Mouse (Mus musculus) midbrain, embryonic 15.5 days (tissue): ENCODE results near the gene Wnk1. TPM values are rescaled to one million over a fixed set of nuclear protein-coding genes. Genes with fewer than 3 reads are reported as not detected.
A peak's percentile ranks its signal among the peaks of the same experiment; 100 is the strongest.

Experiments used
- ATAC-seq: fragments of 200-750 bp; cut with Nextera tagmentation; replicated peaks from 2 replicates; pipeline ENCODE4 v1.8.0; 2017; ENCODE audit warnings: moderate TSS enrichment
- H3K27ac ChIP-seq: fragments of 300-500 bp; sonication (generic); 2 replicates; pipeline ENCODE4 v1.5.1; 2015; ENCODE audit warnings: mild to moderate bottlenecking, inconsistent platforms
- H3K27me3 ChIP-seq: fragments of 300-500 bp; sonication (generic); replicated peaks from 2 replicates; pipeline ENCODE4 v1.6.1; 2015; ENCODE audit warnings: inconsistent platforms
- H3K36me3 ChIP-seq: fragments of 300-500 bp; sonication (generic); replicated peaks from 2 replicates; pipeline ENCODE4 v1.6.1; 2015; ENCODE audit warnings: inconsistent platforms
- H3K4me1 ChIP-seq: fragments of 300-500 bp; sonication (generic); 2 replicates; pipeline ENCODE4 v1.6.1; 2015; ENCODE audit warnings: inconsistent platforms
- H3K4me2 ChIP-seq: fragments of 300-500 bp; sonication (generic); 2 replicates; pipeline ENCODE4 v1.6.1; 2015; ENCODE audit warnings: inconsistent platforms, mild to moderate bottlenecking, moderate library complexity
- H3K4me3 ChIP-seq: fragments of 300-500 bp; sonication (generic); 2 replicates; pipeline ENCODE4 v1.5.1; 2015; ENCODE audit warnings: mild to moderate bottlenecking, inconsistent platforms
- H3K9ac ChIP-seq: fragments of 300-500 bp; sonication (generic); 2 replicates; pipeline ENCODE4 v1.6.1; 2015; ENCODE audit warnings: mild to moderate bottlenecking, inconsistent platforms
- H3K9me3 ChIP-seq: fragments of 300-500 bp; sonication (generic); 2 replicates; pipeline ENCODE4 v1.6.1; 2016; ENCODE audit warnings: inconsistent platforms
- WGBS: fragments of 180-500 bp; shearing (Covaris S2); methylation state at CpG from one replicate; pipeline ENCODE4 v1.1.7; 2015; ENCODE audit warnings: mixed read lengths; 5-methylcytosine and 5-hydroxymethylcytosine counted together
- polyA plus RNA-seq: library from polyadenylated mRNA; unstranded; fragments of >200 nt; fragmentation: Nextera tagmentation; extraction: Ambion mirVana; gene quantifications from 2 replicates; pipeline ENCODE4 v1.2.1, GENCODE M21; 2015

Gene Wnk1
- polyA plus RNA-seq, 1 experiment from 2014 or later: 50.8 TPM

DNA sequence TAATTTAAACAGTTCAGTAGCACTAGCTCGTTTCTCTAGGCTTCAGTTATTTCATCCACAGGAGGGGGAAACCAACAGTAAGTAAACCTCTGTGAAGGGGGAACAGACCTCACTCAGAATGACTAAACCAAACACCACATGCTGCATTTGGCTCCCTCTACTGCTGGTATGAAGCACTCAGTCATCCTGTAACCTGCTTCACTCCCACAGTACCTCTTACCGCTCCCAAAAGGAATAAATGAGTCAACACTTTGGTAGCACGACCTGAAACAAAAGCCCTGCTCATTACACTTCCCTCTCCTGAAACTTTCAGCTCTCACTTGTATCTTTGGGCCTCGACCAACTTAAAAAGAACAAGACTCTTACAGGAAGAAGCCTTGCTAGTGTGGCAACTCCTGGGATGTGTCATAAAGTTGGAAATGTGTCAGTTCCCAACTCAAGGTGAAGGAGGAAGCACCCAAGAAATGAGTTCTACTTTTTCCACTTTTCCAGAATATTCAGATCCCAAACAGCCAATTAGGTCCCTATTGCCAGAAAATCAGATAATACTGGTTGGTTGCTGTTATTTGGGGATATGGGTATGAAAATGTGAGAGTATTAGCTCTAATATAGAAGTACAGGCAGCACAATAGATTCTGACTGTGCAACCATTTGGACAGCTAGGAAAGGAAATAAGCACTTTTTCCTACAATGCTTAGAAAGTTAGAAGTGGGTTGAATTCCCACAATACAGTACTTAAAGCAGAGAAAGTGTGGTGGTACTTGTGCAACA lies 114.1 kb downstream of the Wnk1 start:
- no peaks in the 10 kb centered on the region for H3K9me3 ChIP-seq
- no peaks in the 10 kb centered on the region for H3K27me3 ChIP-seq
- H3K9ac ChIP-seq: no peak overlapping the region
- 57% methylated on average over 4 of the region's 4 CpGs for WGBS
- H3K4me2 ChIP-seq: no peak overlapping the region
- H3K4me3 ChIP-seq: no peak overlapping the region
- H3K27ac ChIP-seq: no peak overlapping the region
- no peaks in the 10 kb centered on the region for H3K4me1 ChIP-seq
- no peak for ATAC-seq
- H3K36me3 ChIP-seq: peaks cover 35% of the 10 kb centered on the region

GRCm38 (mm10) chr6:119922544-119922943 lies 115.9 kb downstream of the Wnk1 start:
- Histone ChIP-seq H3K4me3 (no peak overlapping the region), H3K27ac (no peak overlapping the region), H3K4me2 (no peak overlapping the region), H3K4me1 (no peaks in the 10 kb centered on the region), H3K27me3 (no peaks in the 10 kb centered on the region), H3K36me3 (peaks cover 43% of the 10 kb centered on the region), H3K9ac (no peak overlapping the region), H3K9me3 (no peaks in the 10 kb centered on the region)
- no peak for ATAC-seq
- WGBS: 94% methylated on average over 4 of the region's 4 CpGs

DNA sequence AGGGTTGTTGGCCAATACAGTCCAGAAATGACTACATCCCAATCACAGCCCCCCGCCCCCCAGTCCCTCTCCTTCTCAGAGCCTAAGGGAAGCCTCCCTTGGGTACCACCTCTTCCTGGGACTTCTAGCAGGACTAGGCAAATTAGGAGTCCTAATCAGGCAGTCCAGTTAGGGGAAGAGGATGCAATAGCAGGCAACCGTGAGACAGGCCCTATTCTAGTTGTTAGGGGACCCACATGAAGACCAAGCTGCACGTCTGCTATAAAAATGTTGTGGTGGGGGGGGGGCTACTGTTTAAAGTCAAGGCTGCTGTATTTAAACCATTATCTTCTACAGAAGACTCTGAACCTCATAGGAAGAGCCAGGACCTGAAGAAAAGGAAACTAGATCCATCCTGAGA lies 116.3 kb downstream of the Wnk1 start:
- Histone ChIP-seq H3K36me3 (peaks cover 43% of the 10 kb centered on the region), H3K27ac (no peak overlapping the region), H3K4me3 (no peak overlapping the region), H3K9ac (no peak overlapping the region), H3K9me3 (no peaks in the 10 kb centered on the region), H3K4me2 (no peak overlapping the region), H3K4me1 (no peaks in the 10 kb centered on the region), H3K27me3 (no peaks in the 10 kb centered on the region)
- WGBS: 90% methylated on average over 3 of the region's 3 CpGs
- ATAC-seq: no peak

DNA sequence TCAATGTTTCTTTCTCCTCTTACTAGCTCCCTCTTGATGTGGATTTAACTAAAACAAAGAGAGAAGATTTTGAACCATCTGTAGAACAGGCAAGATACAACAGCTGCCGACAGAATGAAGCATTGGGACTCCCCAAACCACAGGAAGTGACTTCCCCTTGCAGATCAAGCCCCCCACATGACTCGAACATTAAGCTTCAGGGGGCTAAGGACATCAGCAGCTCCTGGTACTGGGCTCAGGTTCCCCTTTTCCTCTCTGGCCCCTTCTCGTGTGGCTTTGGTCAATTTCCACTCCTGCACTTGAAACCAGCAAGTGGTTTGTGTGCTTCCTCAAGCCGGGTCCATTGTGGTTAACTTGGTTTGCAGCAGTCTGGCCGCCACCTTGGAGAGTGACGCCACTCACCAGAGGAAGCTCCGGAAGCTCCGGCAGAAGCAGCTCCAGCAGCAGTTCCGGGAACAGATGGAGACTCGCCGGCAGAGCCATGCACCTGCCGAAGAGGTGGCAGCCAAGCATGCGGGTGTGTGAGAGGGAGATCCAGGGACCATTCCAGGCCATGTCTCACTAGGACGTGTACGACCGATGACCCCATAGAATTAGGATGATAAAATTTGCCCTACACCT lies 119.8 kb downstream of the Wnk1 start:
- Histone ChIP-seq H3K4me1 (no peaks in the 10 kb centered on the region), H3K36me3 (peaks cover 44% of the 10 kb centered on the region), H3K27me3 (no peaks in the 10 kb centered on the region), H3K4me3 (no peak overlapping the region), H3K9me3 (no peaks in the 10 kb centered on the region), H3K4me2 (no peak overlapping the region), H3K9ac (no peak overlapping the region), H3K27ac (no peak overlapping the region)
- no peak for ATAC-seq
- 89% methylated on average over 16 of the region's 16 CpGs for WGBS

GRCm38 (mm10) chr6:119915710-119916109 lies 122.8 kb downstream of the Wnk1 start:
- Histone ChIP-seq H3K27ac (no peak overlapping the region), H3K9me3 (no peaks in the 10 kb centered on the region), H3K36me3 (peaks cover 49% of the 10 kb centered on the region), H3K4me1 (no peaks in the 10 kb centered on the region), H3K9ac (no peak overlapping the region), H3K4me3 (no peak overlapping the region), H3K27me3 (no peaks in the 10 kb centered on the region), H3K4me2 (no peak overlapping the region)
- 94% methylated on average over 5 of the region's 5 CpGs for WGBS
- no peak for ATAC-seq

DNA sequence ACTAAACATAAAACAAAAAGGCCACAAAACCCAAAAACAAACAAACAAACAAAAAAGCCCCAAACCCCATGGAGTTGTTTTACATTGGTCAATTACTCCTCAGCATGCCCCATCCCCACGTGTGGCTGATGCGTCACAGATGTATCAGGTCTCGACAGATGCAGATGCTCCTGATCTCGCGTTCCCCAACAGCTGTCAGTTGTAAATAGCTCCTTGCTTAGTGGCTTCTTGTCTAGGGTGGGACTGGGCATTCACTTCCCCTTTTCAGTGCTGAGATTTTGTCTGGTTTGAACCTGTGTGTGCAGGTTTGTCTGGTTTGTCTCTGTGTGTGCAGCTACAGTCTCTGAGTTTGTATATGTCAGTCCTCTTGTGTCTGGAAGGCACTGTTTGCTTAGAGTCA lies 126.4 kb downstream of the Wnk1 start:
- Histone ChIP-seq H3K4me3 (no peak overlapping the region), H3K36me3 (peaks cover 36% of the 10 kb centered on the region), H3K27me3 (no peaks in the 10 kb centered on the region), H3K4me1 (no peaks in the 10 kb centered on the region), H3K9ac (no peak overlapping the region), H3K27ac (no peak overlapping the region), H3K9me3 (no peaks in the 10 kb centered on the region), H3K4me2 (no peak overlapping the region)
- 92% methylated on average over 5 of the region's 5 CpGs for WGBS
- ATAC-seq: no peak

DNA sequence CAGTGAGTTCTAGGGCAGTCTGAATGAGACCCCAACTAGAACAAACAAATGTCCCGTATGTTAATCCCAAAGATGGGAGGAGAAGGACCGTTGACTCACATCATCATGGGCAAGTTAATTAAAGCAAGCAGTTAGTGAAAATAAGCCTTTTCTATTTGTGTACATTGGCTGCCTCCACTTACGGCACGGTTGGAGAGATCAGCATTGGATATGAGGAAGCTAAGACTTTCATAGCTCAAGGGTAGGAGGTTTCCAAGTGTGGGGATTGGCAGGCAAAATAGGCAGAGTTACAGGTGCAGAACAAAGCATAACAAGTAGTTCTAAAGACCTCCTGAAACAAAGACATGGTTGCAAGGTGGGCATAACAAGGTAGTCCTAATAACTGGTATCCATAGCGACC lies 133.0 kb downstream of the Wnk1 start:
- H3K36me3 ChIP-seq: 0 out of 2 replicates have a peak, but pooled peaks cover 5% of the 10 kb centered on the region
- peaks cover 12% of the 10 kb centered on the region for H3K4me1 ChIP-seq
- no peaks in the 10 kb centered on the region for H3K9me3 ChIP-seq
- WGBS: 83% methylated on average over 5 of the region's 5 CpGs
- no peak overlapping the region for H3K27ac ChIP-seq
- no peak for ATAC-seq
- H3K9ac ChIP-seq: no peak overlapping the region
- no peak overlapping the region for H3K4me3 ChIP-seq
- H3K27me3 ChIP-seq: no peaks in the 10 kb centered on the region
- H3K4me2 ChIP-seq: no peak overlapping the region

- H3K4me1 ChIP-seq: peaks cover 12% of the 10 kb centered on the region
- H3K27me3 ChIP-seq: no peaks in the 10 kb centered on the region
- H3K4me2 ChIP-seq: peak overlapping the region; percentile 82
- 0 out of 2 replicates have a peak, but pooled peaks cover 5% of the 10 kb centered on the region for H3K36me3 ChIP-seq
- H3K9me3 ChIP-seq: no peaks in the 10 kb centered on the region
- H3K9ac ChIP-seq: peak overlapping the region; percentile 77
- peak overlapping the region; percentile 71 for H3K4me3 ChIP-seq
- H3K27ac ChIP-seq: peak overlapping the region; percentile 84
- 23% methylated on average over 15 of the region's 15 CpGs for WGBS
- no peak for ATAC-seq
Measured at GRCm38 (mm10) chr6:119903081-119903789, 135.2 kb downstream of the Wnk1 start.

GRCm38 (mm10) chr6:119902204-119903080 lies 136.0 kb downstream of the Wnk1 start, which contains the start of gene Rad52:
TSS of gene Rad52 (plus strand) at chr6:119902698.
- ATAC-seq: peak; percentile 94
- H3K27me3 ChIP-seq: no peaks in the 10 kb centered on the region
- H3K4me1 ChIP-seq: peaks cover 12% of the 10 kb centered on the region
- WGBS: 1% methylated on average over 67 of the region's 67 CpGs
- peak within 1 kb of the TSS; percentile 77 for H3K9ac ChIP-seq
- 0 out of 2 replicates have a peak, but pooled peaks cover 5% of the 10 kb centered on the region for H3K36me3 ChIP-seq
- H3K4me3 ChIP-seq: peak within 1 kb of the TSS; percentile 71
- peak within 1 kb of the TSS; percentile 82 for H3K4me2 ChIP-seq
- peak within 1 kb of the TSS; percentile 84 for H3K27ac ChIP-seq
- H3K9me3 ChIP-seq: no peaks in the 10 kb centered on the region

DNA sequence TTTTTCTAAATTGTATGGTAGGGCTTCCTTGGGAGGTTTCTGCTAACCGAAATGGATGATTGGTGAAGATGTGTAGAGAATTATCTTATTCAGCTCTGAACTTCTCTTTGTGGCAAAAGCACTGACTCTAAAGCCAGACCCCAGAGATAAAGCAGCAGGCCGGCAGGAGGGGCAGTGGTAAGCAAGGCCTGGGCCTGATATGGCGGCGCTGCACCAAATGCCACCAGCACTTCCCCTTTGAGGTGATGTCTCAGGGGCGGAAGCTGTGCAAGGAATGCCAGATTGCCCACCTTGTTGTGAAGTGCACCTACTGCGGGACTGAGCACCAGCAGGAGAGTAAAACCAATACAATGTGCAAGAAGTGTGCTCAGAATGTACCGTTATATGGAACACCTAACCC lies 145.8 kb downstream of the Wnk1 start:
- ATAC-seq: no peak
- H3K9ac ChIP-seq: no peak overlapping the region
- WGBS: 88% methylated on average over 7 of the region's 7 CpGs
- H3K4me2 ChIP-seq: no peak overlapping the region
- no peaks in the 10 kb centered on the region for H3K4me1 ChIP-seq
- H3K27me3 ChIP-seq: no peaks in the 10 kb centered on the region
- H3K9me3 ChIP-seq: no peaks in the 10 kb centered on the region
- no peaks in the 10 kb centered on the region for H3K36me3 ChIP-seq
- no peak overlapping the region for H3K27ac ChIP-seq
- H3K4me3 ChIP-seq: no peak overlapping the region

- H3K4me3 ChIP-seq: no peak overlapping the region
- H3K9ac ChIP-seq: no peak overlapping the region
- WGBS: 81% methylated on average over 7 of the region's 7 CpGs
- no peaks in the 10 kb centered on the region for H3K36me3 ChIP-seq
- no peak overlapping the region for H3K27ac ChIP-seq
- no peak for ATAC-seq
- no peaks in the 10 kb centered on the region for H3K27me3 ChIP-seq
- H3K4me1 ChIP-seq: no peaks in the 10 kb centered on the region
- no peaks in the 10 kb centered on the region for H3K9me3 ChIP-seq
- no peak overlapping the region for H3K4me2 ChIP-seq
Measured at GRCm38 (mm10) chr6:119883151-119883550, 155.3 kb downstream of the Wnk1 start.
